Mouse (Mus musculus): Measurements from ENCODE around the gene Cntnap2. TPM values are rescaled to one million over a fixed set of nuclear protein-coding genes. Genes with fewer than 3 reads are reported as not detected.

Gene Cntnap2
- total RNA-seq, 2 experiments from 2014 or later: 115 to 129 TPM

DNA sequence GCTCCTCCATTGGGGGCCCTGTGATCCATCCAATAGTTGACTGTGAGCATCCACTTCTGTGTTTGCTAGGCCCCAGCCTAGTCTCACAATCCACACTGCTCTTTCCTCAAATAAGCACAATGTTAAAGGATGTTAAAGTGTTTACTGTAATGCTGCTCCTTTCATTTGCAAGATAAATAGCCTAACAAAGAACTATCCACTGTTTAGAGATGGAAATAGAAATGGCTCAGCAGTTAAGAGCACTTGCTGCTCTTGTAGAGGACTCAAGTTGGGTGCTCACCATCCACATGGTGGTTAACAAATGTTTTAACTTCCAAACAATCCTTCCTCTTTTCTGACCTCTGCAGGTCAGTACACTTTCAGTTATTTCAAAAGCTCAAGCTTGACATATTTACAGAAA is 1022.3 kb downstream of the Cntnap2 start:
- intact Hi-C loops (cut with DNase I): no loop called here

GRCm38 (mm10) chr6:46143189-46143841 is 1084.2 kb downstream of the Cntnap2 start:
- intact Hi-C loops (cut with DNase I): no loop called here
- DNase-seq (ENCODE audit: low spot score in 2 of 2): no peak

More for the DNA sequence above, 1022.3 kb downstream of the Cntnap2 start:
- DNase-seq (ENCODE audit: low spot score in 2 of 2): no peak

GRCm38 (mm10) chr6:46166837-46167236 is 1107.7 kb downstream of the Cntnap2 start:
- DNase-seq (ENCODE audit: low spot score in 2 of 2): no peak

GRCm38 (mm10) chr6:46197298-46197697 is 1138.1 kb downstream of the Cntnap2 start:
- intact Hi-C loops (cut with DNase I): no loop called here
- no peak for DNase-seq (ENCODE audit: low spot score in 2 of 2)

More at GRCm38 (mm10) chr6:46166837-46167236, 1107.7 kb downstream of the Cntnap2 start:
- intact Hi-C loops (cut with DNase I): no loop called here

GRCm38 (mm10) chr6:46201828-46202227 is 1142.7 kb downstream of the Cntnap2 start:
- intact Hi-C loops (cut with DNase I): no loop called here
- DNase-seq (ENCODE audit: low spot score in 2 of 2): no peak

GRCm38 (mm10) chr6:46205531-46205930 is 1146.4 kb downstream of the Cntnap2 start:
- intact Hi-C loops (cut with DNase I): no loop called here

GRCm38 (mm10) chr6:46232889-46233288 is 1173.7 kb downstream of the Cntnap2 start:
- DNase-seq (ENCODE audit: low spot score in 2 of 2): no peak
- intact Hi-C loops (cut with DNase I): no loop called here

More at GRCm38 (mm10) chr6:46205531-46205930, 1146.4 kb downstream of the Cntnap2 start:
- DNase-seq (ENCODE audit: low spot score in 2 of 2): peak in 1 of 2 experiments; percentile 8

DNA sequence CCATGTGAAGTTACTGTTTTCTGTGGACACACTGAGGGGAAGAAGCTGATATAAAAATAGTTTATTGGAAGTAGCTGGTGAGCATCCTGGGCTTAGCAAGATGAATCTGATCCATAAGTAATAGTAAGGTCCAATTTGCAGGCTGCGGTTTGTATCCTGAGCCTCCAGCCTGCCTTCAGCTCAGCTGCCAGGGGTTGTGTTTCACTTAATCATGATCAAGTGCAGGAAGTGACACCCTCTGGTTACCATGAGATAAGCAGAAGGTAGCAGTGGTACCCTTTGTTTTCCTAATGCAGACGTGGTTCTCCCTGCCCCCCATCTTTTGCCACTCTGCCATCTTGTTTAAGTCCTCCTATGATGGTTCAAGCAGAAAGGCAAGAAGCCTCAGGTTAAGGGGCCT is 1181.2 kb downstream of the Cntnap2 start:
- DNase-seq (ENCODE audit: low spot score in 2 of 2): no peak
- intact Hi-C loops (cut with DNase I): no loop called here

DNA sequence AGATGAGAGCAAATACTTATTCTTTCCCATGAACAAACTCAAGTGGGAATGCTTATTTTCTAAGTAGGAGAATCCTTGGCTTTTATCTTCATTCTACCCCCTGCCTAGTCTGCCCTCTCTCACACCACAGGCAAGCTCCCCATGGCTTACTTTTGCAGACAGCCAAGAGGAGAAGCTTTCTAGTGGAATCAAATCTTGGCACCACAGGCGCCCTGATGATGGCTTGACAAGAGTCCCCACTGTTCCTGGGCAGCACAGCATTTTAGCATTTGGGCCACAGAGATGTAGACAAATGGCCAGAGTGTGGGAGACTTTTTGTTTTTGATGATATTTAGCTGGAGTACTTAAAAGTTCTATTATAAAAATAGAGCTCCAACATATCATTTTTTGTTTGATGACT is 1204.0 kb downstream of the Cntnap2 start:
- no peak for DNase-seq (ENCODE audit: low spot score in 2 of 2)

GRCm38 (mm10) chr6:46346946-46347345 is 1287.8 kb downstream of the Cntnap2 start:
- intact Hi-C loops (cut with DNase I): no loop called here
- DNase-seq (ENCODE audit: low spot score in 2 of 2): no peak

More for the DNA sequence above, 1204.0 kb downstream of the Cntnap2 start:
- intact Hi-C loops (cut with DNase I): no loop called here

GRCm38 (mm10) chr6:46361091-46361490 is 1301.9 kb downstream of the Cntnap2 start:
- intact Hi-C loops (cut with DNase I): no loop called here
- no peak for DNase-seq (ENCODE audit: low spot score in 2 of 2)

DNA sequence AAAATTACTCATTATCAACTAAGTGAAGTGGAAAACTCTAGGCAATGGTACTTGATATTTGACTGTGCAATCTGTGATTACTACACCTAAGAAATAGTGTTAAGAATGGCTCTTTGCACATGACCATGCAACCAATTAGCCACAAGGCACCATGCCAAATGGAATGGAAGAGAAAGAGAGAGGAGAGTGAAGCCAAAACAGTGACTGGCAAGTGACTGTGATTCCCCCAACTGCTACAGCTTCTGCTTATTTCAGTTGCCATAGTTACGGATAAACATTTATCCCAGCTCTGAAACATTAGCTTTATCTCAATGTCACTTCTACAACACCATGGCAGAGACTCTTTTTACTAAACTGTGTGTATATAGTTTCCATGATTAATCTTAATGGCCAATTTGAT is 1303.0 kb downstream of the Cntnap2 start:
- intact Hi-C loops (cut with DNase I): no loop called here
- DNase-seq (ENCODE audit: low spot score in 2 of 2): peak; percentile 7 to 49

DNA sequence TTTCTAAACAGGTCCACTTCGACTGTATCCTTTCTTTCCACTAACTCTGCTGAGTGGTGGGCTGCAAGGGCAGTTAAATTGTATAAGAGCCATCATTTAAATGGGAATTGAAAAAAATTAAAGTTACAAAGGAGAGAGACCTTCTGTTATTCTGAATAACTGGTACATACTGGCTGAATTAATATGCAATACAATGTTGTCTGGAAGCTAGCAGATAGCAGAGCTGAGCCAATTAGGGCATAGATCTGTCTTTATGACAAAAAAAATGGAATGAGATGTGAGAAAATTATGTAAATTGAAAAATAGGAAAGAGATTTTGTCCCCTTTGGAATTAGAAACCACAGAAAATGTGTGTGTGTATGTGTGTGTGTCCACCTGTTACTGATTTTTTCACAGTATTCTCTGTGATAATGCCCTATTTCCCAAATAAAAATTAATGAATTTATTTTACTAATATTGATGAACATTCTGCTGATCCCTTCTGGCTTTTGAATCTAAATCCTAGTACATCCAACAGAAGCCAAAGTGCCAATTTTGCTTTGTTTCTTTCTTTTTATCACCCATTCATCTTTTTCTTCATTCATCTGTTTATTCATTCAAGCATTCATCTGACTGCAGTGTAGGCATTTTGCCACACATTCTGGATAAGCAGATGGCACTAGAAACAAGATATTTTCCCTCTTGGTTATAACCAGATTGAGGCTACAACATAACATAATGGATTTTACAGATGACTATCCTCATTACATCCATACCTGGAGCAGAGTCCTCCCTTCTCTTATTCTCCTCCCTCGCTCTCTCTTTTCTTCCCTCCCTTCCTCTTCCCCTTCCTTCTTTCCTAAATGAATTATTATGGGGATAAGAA is 1339.8 kb downstream of the Cntnap2 start:
- intact Hi-C loops (cut with DNase I): no loop called here
- DNase-seq (ENCODE audit: low spot score in 2 of 2): peak; percentile 13 to 40

DNA sequence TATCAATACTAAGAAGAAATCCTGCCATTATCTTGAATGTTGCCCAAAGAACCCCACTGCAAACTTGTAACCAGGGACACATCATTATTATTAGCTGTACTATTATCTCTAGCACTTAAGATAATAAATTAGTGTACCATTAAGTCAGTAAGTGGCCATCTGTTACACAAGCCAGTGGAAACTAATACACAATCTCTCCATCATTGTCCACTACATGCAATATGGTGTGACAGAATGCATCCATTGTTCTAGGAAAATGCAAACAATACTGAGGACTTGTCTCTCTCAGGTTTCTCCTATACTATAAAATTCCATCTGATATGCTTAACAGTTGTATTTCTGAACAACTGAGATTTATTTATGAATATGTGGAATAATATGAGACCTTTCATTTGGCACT is 1355.0 kb downstream of the Cntnap2 start:
- DNase-seq (ENCODE audit: low spot score in 2 of 2): no peak
- intact Hi-C loops (cut with DNase I): no loop called here

DNA sequence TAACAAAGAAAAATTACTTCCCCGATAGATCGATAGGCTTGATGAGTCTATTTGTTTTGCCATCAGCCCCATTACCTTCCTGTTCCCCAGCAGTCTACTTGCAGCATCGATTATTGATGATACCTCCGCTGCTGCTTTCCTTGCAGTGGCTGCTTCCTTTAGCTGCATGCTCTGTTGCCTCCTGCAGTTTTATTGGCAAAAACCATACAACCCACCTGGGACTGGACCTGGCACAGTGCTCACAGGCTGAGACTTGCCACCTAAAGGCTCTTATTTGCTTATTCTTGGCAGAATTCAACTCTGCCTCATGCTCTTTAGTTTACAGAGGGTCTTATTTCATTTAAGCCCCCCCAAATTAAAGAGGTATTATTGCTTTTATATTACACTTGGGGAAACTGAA is 1355.4 kb downstream of the Cntnap2 start:
- no peak for DNase-seq (ENCODE audit: low spot score in 2 of 2)
- intact Hi-C loops (cut with DNase I): no loop called here

DNA sequence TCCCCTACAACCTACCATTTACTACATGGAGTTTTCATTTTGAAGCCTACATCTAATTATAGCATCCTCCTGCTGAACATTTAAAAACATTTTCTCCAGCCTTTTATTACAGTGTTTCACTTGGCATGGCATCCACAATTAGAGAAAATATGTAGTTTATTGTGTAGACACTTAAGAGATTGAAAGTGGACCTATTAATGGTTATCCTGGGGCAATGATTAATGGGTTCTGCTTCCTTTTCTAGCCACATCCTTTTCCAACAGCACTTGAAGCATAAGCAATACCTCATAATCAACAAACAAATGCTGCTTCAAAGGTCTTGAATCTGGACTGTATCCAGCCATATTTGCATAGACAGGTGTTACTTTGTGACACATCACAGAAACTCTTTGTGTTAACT is 1360.7 kb downstream of the Cntnap2 start:
- intact Hi-C loops (cut with DNase I): no loop called here
- no peak for DNase-seq (ENCODE audit: low spot score in 2 of 2)

DNA sequence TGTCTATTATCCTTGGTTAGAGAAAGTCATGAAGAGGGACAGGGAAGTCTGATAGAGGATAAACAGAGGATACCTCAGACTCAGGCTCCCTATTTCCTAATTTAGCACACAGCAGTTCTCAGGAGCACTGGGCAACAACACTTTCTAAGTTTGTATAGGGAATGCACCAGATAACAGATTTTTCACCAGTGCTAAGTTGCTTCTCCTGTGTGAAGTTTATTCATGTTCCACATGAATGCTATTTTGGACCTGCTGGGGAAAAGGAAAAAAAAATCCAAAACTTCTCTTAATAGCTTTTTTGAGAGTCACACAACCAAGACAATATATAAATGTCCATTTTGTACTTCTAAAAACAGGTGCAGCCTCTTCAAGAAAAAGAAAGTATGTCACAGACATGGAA is 1361.2 kb downstream of the Cntnap2 start:
- DNase-seq (ENCODE audit: low spot score in 2 of 2): no peak
- intact Hi-C loops (cut with DNase I): no loop called here

DNA sequence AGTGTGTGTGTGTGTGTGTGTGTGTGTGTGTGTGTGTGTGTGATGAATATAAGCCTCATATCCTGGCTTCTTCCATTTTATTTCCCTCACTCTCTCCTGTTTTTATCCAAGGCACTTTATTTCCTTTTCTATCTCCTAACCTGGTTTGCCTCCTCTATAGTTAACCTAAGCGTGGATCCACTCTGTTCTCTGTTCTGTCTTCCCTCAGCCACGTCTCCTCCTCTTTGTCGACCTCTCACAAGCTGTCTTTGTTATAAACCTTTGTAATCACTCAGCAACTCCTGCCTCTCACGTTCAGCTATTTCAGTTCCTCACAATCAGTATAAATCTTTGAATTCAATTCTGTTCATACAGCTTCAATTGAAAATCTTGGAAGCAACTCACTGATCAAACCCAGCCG is 1369.1 kb downstream of the Cntnap2 start:
- no peak for DNase-seq (ENCODE audit: low spot score in 2 of 2)
- intact Hi-C loops (cut with DNase I): no loop called here

- DNase-seq (ENCODE audit: low spot score in 2 of 2): no peak
Observed at GRCm38 (mm10) chr6:46450917-46451638, 1391.9 kb downstream of the Cntnap2 start.

DNA sequence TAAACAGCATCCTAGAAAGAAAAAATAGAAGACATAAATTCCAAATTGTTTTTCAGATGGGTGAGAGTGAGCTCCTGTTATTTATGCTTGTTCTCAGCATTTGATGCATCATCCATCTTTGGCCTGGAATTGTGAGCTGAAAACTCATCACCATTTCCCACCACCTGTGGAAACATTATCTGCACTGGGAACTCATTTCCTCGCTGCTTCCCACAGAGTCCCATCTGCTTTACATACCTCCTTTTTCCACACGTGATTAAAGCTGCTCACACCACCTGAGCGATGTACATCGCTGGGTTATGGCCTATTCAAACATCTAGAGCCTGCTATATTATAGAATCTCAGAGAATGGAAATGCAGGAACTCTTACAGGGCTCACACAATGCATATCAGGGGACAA is 1413.5 kb downstream of the Cntnap2 start:
- DNase-seq (ENCODE audit: low spot score in 2 of 2): no peak
- intact Hi-C loops (cut with DNase I): no loop called here

More at GRCm38 (mm10) chr6:46450917-46451638, 1391.9 kb downstream of the Cntnap2 start:
- intact Hi-C loops (cut with DNase I): no loop called here

Data from left cerebral cortex, postnatal 14 days (tissue).